Mouse (Mus musculus): ENCODE measurements around the gene Krtap24-1.

Gene Krtap24-1

DNA sequence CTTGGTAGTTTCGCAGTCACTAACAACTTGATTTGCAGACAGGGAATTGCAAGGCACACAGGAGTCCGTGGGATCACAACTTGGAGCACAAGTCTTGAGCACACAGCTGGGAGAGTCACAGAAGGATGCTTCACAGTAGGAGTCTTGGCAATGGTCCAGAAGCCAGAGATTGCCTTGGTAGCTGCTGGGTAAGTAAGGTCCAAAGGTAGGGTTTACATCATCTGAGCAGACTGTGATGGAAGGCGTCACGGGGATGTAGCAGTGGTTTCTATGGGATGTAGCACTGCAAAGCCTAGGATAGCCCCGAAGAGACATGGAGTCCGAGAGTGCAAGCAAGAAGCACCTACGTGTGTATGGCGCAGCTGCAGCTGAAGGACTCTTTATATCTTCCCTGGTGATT is at the start of gene Krtap24-1:
Gene Krtap24-1 (minus strand): TSS at position 358 of the 400 bp plus-strand sequence.
- no peak for DNase-seq (ENCODE audit: low read depth)

DNA sequence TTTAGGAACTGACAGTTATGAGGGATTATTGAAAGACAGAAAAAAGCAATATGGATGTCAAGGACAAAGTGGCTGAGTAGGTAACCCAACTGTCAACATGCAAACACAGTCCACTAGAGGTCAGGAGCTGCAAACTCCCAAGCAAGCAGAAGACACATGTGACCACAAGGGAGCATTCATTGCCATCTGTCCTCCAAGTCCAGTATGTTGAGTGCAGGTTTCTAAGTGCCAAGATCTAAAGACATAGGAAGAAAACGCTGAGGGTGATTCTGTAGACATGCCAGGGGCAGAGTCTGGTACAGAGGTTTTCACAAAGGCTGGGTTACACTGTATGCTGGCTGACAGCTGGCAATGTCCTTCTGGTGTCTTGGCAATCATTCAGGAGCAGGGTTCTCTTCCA is 45.3 kb upstream of the Krtap24-1 start:
- DNase-seq (ENCODE audit: low read depth): no peak

DNA sequence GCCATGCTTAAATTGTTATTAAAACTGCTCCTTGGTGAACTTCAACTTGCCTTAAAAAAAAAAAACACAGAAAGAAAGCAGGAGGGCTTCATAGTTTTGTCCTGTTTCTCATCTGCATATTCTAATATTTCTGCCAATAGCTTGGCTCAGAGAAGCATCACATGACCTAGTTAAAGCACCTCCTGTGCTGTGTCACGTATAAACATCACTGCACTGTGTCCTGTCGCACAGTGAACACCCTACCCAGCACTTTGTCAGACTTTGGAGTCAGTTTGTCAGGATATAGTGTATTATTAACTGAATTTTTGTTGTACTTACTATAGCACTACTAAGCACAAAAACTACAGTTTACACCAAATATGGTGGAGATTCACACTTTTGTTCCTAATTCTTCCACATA is 39.9 kb upstream of the Krtap24-1 start:
- no peak for DNase-seq (ENCODE audit: low read depth)

DNA sequence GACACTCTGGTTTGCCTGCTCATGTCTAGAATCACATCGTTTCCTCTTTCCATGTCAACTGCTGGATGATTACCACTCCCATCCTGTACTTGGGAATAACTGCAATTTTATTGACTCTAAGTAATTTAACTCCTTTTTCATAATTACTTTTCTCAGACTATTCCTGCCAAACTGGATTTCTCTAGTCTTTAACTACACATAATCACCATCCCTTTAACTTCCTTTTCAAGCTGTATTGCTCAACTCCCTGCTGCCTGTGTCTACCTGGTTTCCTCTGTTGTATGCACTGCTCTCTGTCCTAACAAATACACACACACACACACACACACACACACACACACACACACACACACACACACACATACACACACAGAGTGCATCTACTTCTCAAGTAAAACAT is 39.0 kb upstream of the Krtap24-1 start:
- DNase-seq (ENCODE audit: low read depth): no peak

DNA sequence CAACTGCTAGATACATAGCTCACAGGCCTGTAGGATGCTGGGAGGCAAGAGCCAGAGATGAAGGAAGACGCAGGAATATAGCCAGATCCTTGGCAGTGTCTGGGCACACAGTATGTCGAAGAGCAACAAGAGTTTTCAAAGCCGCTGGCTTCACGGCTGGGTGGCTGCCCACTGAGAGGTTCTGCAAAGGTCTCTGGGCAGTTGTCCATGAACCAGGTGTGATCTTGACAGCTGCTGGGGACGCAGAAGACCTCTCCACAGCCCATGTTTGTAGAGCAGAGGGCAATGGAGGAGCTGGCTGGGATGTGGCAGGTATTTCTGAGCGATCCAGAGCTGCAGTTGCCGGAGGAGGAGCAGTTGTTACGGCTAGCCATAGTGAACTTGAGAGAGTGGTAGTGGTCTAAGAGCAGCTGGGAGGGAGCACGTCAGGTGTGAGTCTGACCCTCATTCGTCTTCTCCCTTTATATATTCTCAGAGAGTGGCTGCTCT is 35.3 kb upstream of the Krtap24-1 start, which contains the start of gene Krtap26-1:
Gene Krtap26-1 (minus strand): TSS at position 439 of the 489 bp plus-strand sequence.
- no peak for DNase-seq (ENCODE audit: low read depth)

DNA sequence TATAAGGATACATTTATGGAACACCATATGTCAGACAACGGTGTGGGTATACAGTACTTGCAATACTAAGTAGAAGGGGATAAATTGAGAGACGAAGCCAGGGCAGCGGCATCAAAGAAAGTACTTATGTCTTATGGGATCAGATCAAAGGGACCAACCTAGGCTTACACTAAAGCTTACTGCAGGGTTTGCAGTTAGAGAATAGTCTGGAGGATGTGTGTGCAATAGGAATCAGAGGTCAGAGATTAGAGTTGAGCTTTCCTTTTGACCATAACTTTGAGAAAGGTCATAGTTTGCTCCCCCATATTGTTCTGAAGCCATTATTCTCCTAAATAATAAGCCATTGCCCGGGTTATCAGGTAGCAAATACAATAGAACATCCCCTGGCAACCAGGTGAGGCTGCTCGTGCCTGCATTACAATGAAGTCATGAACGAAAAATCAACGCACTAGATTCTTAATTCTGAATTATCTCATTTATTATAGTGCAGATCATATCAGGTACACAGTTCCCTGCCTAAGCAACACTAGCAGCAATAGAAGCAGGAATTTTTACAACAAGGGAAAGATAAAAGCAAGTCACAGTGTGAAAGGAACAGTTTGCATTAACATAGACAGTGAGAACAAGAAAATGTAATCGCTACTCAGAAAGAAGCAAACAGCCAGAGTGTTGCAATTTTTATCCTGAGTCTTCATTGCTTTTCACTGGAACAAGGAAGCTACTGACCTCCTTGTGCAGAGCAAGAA is 34.5 kb upstream of the Krtap24-1 start:
- DNase-seq (ENCODE audit: low read depth): no peak

DNA sequence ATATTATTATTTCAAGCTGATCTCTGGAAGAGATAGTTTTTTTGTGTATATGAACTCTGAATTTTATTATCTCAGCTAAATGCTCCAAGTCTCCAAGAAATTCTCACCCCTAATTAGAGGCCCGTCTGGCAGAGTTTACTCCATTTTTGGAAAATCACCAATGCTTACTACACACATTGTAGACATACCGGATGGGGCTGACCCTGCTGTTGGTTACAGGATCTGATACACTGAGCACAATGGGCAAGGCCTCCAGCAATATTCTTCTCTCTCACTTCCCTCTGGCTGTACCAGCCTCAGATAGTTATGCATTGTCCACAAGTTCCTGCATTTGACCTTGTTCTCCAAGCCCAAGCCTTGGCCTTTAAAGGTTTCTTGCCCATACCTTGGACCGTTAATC is 28.0 kb upstream of the Krtap24-1 start:
- no peak for DNase-seq (ENCODE audit: low read depth)

DNA sequence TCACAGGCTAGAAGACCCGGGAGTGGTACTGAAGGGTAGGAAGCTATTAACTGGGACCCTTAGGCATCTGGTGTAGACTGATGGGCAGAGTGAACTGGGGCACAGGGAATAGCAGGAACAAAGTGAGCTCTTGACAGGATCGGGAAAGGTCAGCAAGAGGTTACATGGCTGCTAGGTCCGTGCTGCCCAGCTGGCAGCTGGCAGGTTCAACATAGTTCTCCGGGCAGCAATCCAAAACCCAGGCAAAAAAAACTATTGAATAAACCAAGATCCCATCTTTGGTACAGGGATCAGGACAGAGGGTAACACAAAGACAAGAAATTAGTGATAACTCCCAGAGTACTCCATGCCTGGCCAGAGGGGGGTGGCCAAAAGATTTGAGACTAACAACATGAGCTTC is 23.1 kb upstream of the Krtap24-1 start:
- no peak for DNase-seq (ENCODE audit: low read depth)

DNA sequence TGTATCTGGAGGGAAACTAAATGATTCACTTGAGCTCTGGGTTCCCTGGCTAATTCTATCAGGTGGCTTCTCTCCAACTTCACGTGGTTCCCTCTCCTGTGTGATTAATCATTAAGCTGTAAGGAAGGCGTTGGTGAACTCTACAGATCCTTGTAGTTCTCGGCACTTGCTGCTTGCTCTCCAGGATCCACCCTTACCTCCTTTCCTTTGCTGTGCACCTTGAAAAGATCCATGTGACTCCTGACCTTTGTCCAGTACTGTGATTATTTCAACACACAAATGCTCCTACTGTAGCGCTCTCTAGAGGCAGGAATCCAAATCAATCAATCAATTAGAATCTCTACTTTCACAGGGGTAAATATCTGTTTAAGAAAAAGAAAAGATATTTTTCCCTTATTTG is 19.4 kb upstream of the Krtap24-1 start:
- DNase-seq (ENCODE audit: low read depth): no peak

DNA sequence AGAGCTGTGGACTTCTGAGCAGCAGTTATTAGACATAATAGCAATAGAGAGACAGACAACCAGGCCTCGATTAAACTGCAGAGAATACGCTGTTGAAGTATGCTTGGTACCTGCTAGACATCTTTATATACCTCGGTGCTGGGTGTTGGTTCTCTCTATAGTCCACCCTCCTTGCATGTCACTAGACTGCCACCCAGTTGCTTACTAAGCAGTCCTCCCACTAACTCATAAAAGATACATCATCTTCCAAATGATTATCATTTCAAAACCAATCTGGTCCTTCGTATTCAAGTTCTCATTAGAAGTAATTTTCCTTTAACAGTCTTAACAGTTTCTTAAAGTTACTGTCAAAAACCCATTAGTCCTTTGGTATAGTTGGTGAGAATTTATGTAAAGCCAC is 15.5 kb upstream of the Krtap24-1 start, which contains the start of gene 2310079G19Rik:
Gene 2310079G19Rik (minus strand): TSS at position 101 of the 400 bp plus-strand sequence.
- no peak for DNase-seq (ENCODE audit: low read depth)

DNA sequence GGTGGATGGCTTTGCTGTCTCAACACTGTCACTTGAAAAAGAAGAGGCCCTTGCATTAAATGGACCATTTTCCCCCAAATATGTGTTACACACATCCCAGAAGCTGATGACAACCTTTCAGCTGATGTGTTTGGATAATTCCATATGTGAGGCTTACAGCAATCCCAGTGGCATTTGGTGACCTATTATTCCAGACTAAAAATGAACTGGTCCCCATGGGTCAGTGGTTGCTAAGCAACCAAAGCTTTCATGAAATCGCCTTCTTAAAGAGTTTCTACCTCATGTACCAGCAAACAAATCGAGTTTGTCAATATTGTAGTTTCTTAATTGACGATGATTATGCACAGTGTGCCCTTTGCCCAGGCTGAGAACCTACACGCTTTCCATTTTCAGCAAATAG is 633 bp upstream of the Krtap24-1 start:
- no peak for DNase-seq (ENCODE audit: low read depth)

DNA sequence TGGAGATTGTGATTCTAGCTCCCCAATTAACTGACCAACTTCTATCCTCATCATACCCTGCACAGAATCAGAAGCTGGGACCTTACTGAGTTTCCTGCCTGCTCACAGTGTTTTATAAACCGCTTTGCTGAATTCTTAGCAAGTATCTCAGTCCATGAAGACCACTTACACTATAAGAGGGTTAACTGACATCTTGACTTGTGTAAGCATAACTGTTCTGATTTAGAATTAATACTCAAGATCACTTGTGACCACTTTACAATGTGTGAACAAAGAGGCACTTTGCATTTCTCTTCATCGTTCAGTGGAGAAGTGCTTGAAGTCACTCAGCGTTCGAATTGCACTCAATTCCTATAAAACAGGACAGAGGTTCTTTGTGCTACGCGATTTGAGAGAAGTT is 7.5 kb downstream of the Krtap24-1 start:
- no peak for DNase-seq (ENCODE audit: low read depth)

DNA sequence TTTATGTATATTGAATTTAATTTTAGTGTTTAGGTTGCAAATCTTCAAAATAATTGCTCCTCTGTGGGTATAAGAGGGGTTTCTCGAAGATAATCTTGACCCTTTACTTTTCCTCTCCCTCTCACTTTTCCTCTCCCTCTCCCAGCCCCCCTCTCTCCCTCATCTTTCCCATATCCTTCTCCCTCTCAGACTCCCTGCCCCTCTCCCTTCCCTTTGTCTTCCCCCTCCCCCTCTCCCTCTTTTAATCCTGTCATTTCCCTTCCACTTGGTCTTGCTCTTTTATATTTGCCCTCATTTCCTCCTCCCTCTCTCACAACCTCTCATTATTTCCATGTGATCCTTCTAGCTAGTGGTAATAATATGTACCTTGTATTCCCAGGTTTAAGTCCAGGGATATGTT is 9.6 kb downstream of the Krtap24-1 start:
- DNase-seq (ENCODE audit: low read depth): no peak

DNA sequence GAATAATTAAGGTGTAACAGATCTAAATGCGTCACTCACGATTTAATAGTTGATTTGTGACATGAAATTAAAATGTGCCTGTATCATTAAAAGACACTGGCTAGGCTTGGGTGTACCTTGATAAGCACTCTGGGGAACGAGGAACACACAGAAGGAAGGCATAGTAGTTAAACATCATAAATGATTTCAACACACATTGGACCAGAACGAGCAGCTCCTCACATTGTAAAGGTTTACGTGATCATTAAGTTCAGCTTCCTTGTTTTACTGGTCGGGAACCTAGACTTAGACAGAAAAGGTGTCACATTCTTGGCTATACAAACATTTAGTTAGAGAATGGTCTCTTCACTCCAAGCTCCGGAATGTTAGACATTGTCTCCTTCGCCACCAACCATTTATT is 11.8 kb downstream of the Krtap24-1 start:
- DNase-seq (ENCODE audit: low read depth): no peak

DNA sequence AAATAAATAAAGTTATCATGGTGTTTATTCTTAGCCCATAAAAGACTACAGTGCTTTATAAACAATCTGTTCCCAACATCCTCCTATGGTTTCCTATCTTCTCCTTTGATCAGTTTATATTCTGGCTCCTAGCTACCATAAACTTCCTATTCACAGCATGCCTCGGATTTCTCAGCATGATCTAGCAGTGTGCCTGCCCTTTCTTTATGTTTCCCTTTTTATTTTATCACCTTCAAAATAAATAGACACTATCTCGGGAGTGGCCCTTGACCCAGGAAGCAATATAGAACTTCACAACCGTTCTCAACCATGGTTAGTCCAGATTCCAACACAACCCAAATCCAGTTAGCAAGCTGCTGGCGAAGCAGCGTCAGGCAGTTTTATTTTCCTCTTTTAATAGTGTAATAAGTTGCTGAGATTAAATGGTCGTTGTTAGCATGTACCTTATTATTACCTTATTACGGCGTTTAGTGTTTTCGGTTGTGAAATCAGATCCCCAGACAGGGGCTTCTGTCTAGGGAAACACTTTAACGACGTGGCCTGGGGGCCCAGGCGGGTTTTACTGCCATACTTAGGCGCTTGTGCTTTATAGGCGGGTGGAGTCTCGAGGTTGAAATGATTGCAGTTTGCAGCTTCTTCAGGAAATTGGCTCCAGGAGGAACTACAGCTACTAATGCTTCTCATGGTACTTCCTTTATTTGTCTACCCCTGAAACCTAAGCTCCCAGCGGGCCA is 12.4 kb downstream of the Krtap24-1 start:
- no peak for DNase-seq (ENCODE audit: low read depth)

DNA sequence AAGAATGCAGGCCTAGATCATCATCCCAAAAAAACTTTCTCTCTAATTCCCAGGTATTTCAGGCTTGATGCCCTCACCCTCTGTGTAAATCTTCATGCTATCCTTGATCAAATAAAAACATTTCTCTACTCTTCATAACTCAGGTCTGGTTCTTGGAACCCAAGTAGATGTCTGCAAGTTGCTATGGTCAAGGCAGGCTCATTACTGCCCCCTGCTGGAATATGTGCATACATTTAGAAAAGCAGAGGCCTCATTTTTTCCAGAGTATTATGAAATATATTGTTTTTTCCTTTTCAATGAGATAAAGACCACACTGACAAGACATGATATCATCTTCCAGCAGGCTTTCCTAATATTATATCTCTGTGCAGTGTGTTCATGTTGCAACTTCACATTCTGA is 19.3 kb downstream of the Krtap24-1 start:
- no peak for DNase-seq (ENCODE audit: low read depth)

DNA sequence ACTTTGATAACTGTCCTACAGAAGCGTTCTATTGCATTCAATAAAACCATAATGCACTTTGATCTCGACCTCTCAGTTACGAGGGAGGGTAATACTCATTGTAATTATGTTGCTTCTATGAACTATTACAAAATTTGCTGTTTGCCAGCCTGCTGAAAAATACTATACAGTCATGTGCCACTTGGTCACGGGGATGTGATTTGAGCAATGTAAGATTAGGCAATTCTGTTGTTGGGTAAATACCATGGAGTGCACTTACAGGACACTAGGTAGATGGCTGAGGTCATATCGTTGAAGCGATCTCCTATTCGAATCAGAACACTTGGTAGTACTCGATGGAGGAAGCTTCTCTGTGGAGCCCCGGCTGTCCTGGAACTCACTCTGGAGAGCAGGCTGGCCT is 28.7 kb downstream of the Krtap24-1 start:
- DNase-seq (ENCODE audit: low read depth): no peak

DNA sequence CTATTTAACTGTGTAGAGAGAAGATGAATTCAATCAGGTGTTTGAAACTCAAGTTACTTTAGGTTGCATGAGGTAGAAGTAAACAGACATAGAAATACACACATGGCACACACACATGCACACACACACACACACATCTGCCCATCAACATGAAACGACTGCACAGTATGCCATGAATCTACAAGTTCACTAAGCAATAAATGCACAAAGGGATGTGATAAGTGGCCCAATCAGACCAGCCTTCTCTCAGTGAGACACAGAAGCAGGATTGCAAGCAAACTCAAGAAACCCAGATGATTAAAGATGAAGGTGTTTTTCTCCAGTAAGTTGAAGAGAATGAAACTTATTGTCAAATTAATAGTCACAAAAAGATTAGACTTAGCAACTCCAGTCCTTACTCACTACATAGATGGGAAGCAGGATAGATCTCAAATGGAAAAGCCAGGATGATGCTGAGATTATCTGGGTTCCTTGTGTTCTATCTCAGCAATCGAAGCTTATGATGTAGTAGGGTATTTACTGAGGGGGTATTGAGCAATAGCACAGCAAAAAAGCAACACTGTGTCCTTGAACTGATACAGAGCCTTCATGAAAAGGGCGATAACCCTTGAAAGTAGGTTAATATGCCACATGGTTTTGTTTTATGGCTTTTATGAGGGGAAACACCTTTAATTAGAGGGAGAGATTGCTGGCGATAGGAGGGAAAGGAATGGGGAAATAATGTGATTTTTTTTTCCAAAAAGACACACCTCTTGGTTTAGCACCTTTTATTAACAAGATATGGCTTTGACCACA is 36.0 kb downstream of the Krtap24-1 start:
- DNase-seq (ENCODE audit: low read depth): no peak

DNA sequence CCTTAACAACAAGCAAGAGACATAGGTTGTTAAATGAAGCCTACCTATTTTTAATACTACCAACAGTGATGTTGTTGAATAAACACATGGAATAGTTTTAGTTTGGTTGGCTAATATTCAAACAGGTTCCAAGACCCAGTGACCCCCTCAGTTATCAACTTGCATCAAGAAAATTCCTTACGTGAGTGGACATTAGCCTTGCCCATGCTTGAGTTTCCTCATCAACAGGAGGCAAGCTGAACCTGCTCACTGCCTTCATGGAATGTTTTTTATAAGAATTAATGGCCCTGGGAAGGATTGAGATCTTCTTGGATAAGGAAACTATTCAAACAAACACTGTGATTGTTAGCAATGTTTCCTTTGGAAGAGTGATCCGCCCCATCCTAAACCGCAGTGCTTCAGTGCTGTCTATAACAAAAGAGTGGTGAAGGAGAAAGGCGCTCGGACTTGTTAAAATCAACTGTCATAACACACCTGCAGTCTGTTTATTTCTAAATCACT is 39.1 kb downstream of the Krtap24-1 start:
- no peak for DNase-seq (ENCODE audit: low read depth)

DNA sequence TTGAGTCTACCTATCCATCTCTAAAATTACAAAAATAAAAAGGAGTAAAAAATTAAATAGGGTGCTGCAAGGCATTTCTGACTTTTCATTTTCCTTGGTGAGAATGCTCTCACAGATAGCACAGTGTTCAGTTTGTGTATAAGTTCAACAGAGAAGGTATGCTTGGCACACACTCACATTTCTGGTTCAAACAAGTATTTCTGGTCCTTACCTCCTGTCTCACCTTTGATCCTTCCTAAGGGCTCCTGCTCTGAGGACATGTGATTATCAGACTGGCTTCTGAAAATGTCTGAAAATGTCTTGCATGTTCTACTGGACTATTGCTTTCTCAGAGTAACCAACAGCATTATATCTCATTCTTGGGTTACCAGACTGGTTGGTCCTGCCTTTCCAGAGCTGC is 41.9 kb downstream of the Krtap24-1 start:
- DNase-seq (ENCODE audit: low read depth): no peak

DNA sequence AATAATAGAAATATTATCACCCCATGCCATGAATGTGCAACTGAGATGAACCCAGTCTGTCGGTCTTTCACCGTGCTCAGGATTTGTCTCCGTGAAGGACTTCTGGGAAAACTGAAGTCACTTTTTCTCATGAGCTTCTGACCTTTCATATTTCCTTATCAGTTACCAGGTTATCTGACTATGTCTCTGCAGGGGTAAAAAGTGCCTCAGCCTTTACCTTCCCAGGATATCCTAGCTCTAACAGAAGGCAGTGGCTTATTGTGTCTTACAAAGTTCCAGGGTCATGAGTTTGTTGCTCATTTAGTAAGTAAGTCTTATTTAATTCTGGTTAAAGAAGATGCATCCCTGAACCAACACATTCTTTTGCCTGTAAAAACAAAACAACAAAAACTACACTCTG is 42.3 kb downstream of the Krtap24-1 start:
- DNase-seq (ENCODE audit: low read depth): no peak

DNA sequence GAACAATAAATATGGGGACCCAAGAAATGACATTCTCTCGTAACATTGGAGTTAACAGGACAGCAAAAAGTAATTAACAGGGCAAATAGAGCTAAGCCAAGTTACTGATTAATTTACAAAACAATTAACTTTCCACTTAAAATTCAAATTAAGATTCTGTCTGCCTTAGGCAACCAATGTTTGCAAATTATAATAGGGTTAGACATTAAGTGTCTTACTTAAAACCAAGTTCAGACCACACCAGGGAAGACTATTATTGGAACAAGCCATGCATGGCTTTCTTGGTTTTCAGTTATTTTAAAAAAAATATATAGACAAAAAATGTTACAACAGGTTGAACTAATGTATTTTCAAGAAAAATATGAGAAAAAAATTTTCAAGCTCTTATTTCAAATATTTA is 43.0 kb downstream of the Krtap24-1 start:
- DNase-seq (ENCODE audit: low read depth): no peak

Measured in induced T-regulatory cell, adult 2 months (primary cell).